Mouse (Mus musculus): ENCODE data around the gene Olfr461.
"Not testable (repeated sequence)": the region's sequence is repeated elsewhere in the genome, so short reads cannot be mapped to it uniquely, and the experiment has no call there.

Olfr461 gene

GRCm38 (mm10) chr6:40554950-40555349 lies at the start of gene Olfr461:
Gene Olfr461, minus strand, starts transcription at chr6:40555050.
- no peak for DNase-seq (ENCODE audit: low spot score in 2 of 2)

- not testable (repeated sequence) for DNase-seq (ENCODE audit: low spot score in 2 of 2)
Observed at GRCm38 (mm10) chr6:40598546-40598945, 43.7 kb upstream of the Olfr461 start.

GRCm38 (mm10) chr6:40594804-40595550 lies 40.1 kb upstream of the Olfr461 start:
- no peak for DNase-seq (ENCODE audit: low spot score in 2 of 2)

GRCm38 (mm10) chr6:40588346-40588745 lies 33.5 kb upstream of the Olfr461 start:
- no peak for DNase-seq (ENCODE audit: low spot score in 2 of 2)

- no peak for DNase-seq (ENCODE audit: low spot score in 2 of 2)
Observed at GRCm38 (mm10) chr6:40585645-40586044, 30.8 kb upstream of the Olfr461 start, which contains the start of gene Clec5a. Gene Clec5a, minus strand, starts transcription at chr6:40585821.

GRCm38 (mm10) chr6:40584336-40584735 lies 29.5 kb upstream of the Olfr461 start:
- no peak for DNase-seq (ENCODE audit: low spot score in 2 of 2)

- no peak for DNase-seq (ENCODE audit: low spot score in 2 of 2)
Observed at GRCm38 (mm10) chr6:40576305-40576704, 21.5 kb upstream of the Olfr461 start.

- no peak for DNase-seq (ENCODE audit: low spot score in 2 of 2)
Observed at GRCm38 (mm10) chr6:40573618-40574017, 18.8 kb upstream of the Olfr461 start.

- DNase-seq (ENCODE audit: low spot score in 2 of 2) = no peak
Observed at GRCm38 (mm10) chr6:40569187-40569586, 14.3 kb upstream of the Olfr461 start, which contains the start of gene Olfr460. Gene Olfr460, plus strand, starts transcription at chr6:40569487.

GRCm38 (mm10) chr6:40544690-40545089 lies 10.2 kb downstream of the Olfr461 start:
- no peak for DNase-seq (ENCODE audit: low spot score in 2 of 2)

- no peak for DNase-seq (ENCODE audit: low spot score in 2 of 2)
Observed at GRCm38 (mm10) chr6:40519408-40519807, 35.4 kb downstream of the Olfr461 start, which contains the start of gene Prss37. Gene Prss37, minus strand, starts transcription at chr6:40519508.

GRCm38 (mm10) chr6:40493229-40493628 lies 61.6 kb downstream of the Olfr461 start, which contains the start of gene Tas2r108:
Gene Tas2r108, plus strand, starts transcription at chr6:40493529.
- DNase-seq (ENCODE audit: low spot score in 2 of 2) = no peak

All from urinary bladder, adult 18-20 months (tissue).